In genomic region chr5:102149481-102150129, GRCm38 (mm10) we compare ENCODE assay signal across 8 mouse cellular contexts.
A peak's percentile ranks its signal among the peaks of the same experiment; 100 is the strongest.
DNase-seq lines count a peak whose midpoint lies in the region.

No protein-coding gene starts in this region.

- peak; percentile 5 for DNase-seq in CD4-positive helper T cell, adult 2 months (ENCODE audit: low read depth, low spot score)
- DNase-seq in adrenal gland, adult 2 months, result peak; percentile 74
- peak; percentile 92 for DNase-seq in embryo, embryonic 10.5 days (ENCODE audit: low spot score)
- peak; percentile 14 for DNase-seq in gastrocnemius, postnatal 25 days
- peak; percentile 90 for DNase-seq in layer of hippocampus, adult 11-12 months (ENCODE audit: low spot score)
- peak; percentile 43 to 54 for DNase-seq in lung, adult 18-20 months
- peak; percentile 60 for DNase-seq in ovary, postnatal 36 days (ENCODE audit: low spot score)
- peak; percentile 25 for DNase-seq in urinary bladder, postnatal 10 days (ENCODE audit: low spot score)

Comparison
In these comparisons a context has a peak if more than half of its experiments do, and no peak if none do; other contexts are left out.
1. Peak in every context shown above with its lines: DNase-seq.
2. DNase-seq: peak in every context shown above with its lines; median percentile 92 in embryo, embryonic 10.5 days; 90 in layer of hippocampus, adult 11-12 months; 74 in adrenal gland, adult 2 months; 60 in ovary, postnatal 36 days; 48 in lung, adult 18-20 months; 25 in urinary bladder, postnatal 10 days; 14 in gastrocnemius, postnatal 25 days; 5 in CD4-positive helper T cell, adult 2 months.